Mouse (Mus musculus): Measurements from ENCODE around the gene Dpp9. TPM values are rescaled to one million over a fixed set of nuclear protein-coding genes. Genes with fewer than 3 reads are reported as not detected.

Dpp9 gene
- total RNA-seq, 2 experiments from 2014 or later: 59.7 to 69.5 TPM

- no peak for DNase-seq (ENCODE audit: low spot score in 2 of 2)
These were observed 27.4 kb downstream of the Dpp9 start for GRCm38 (mm10) chr17:56191266-56191665.

- no peak for DNase-seq (ENCODE audit: low spot score in 2 of 2)
These were observed 33.2 kb downstream of the Dpp9 start for GRCm38 (mm10) chr17:56185281-56186141.

GRCm38 (mm10) chr17:56183658-56184103 is 35.0 kb downstream of the Dpp9 start, which contains the start of gene Mydgf:
Gene Mydgf (minus strand): TSS chr17:56183920.
- DNase-seq (ENCODE audit: low spot score in 2 of 2): peak; percentile 97

GRCm38 (mm10) chr17:56182975-56183657 is 35.6 kb downstream of the Dpp9 start:
- no peak for DNase-seq (ENCODE audit: low spot score in 2 of 2)

- no peak for DNase-seq (ENCODE audit: low spot score in 2 of 2)
These were observed 43.3 kb downstream of the Dpp9 start for GRCm38 (mm10) chr17:56175416-56175815.

GRCm38 (mm10) chr17:56173401-56174046 is 45.2 kb downstream of the Dpp9 start:
- DNase-seq (ENCODE audit: low spot score in 2 of 2): no peak

- no peak for DNase-seq (ENCODE audit: low spot score in 2 of 2)
These were observed 46.8 kb downstream of the Dpp9 start for GRCm38 (mm10) chr17:56171881-56172280.

GRCm38 (mm10) chr17:56171456-56171855 is 47.2 kb downstream of the Dpp9 start:
- no peak for DNase-seq (ENCODE audit: low spot score in 2 of 2)

- no peak for DNase-seq (ENCODE audit: low spot score in 2 of 2)
These were observed 48.1 kb downstream of the Dpp9 start for GRCm38 (mm10) chr17:56170636-56171035.

GRCm38 (mm10) chr17:56169830-56170229 is 48.9 kb downstream of the Dpp9 start:
- DNase-seq (ENCODE audit: low spot score in 2 of 2): no peak

GRCm38 (mm10) chr17:56165671-56166070 is 53.0 kb downstream of the Dpp9 start:
- DNase-seq (ENCODE audit: low spot score in 2 of 2): no peak

GRCm38 (mm10) chr17:56164510-56164909 is 54.2 kb downstream of the Dpp9 start:
- no peak for DNase-seq (ENCODE audit: low spot score in 2 of 2)

- DNase-seq (ENCODE audit: low spot score in 2 of 2): no peak
These were observed 55.1 kb downstream of the Dpp9 start for GRCm38 (mm10) chr17:56163523-56164102.

- DNase-seq (ENCODE audit: low spot score in 2 of 2): peak; percentile 96 to 97
These were observed 56.4 kb downstream of the Dpp9 start, which contains the start of gene Tnfaip8l1 for GRCm38 (mm10) chr17:56162231-56162774. Gene Tnfaip8l1 (plus strand): TSS chr17:56162477.

- peak; percentile 54 to 65 for DNase-seq (ENCODE audit: low spot score in 2 of 2)
These were observed 59.0 kb downstream of the Dpp9 start for GRCm38 (mm10) chr17:56159729-56160128.

GRCm38 (mm10) chr17:56153643-56154042 is 65.1 kb downstream of the Dpp9 start:
- DNase-seq (ENCODE audit: low spot score in 2 of 2): no peak

- no peak for DNase-seq (ENCODE audit: low spot score in 2 of 2)
These were observed 68.8 kb downstream of the Dpp9 start for GRCm38 (mm10) chr17:56149897-56150296.

- no peak for DNase-seq (ENCODE audit: low spot score in 2 of 2)
These were observed 69.7 kb downstream of the Dpp9 start for GRCm38 (mm10) chr17:56148790-56149618.

GRCm38 (mm10) chr17:56148280-56148679 is 70.4 kb downstream of the Dpp9 start:
- no peak for DNase-seq (ENCODE audit: low spot score in 2 of 2)

- DNase-seq (ENCODE audit: low spot score in 2 of 2): no peak
These were observed 71.3 kb downstream of the Dpp9 start for GRCm38 (mm10) chr17:56147420-56147819.
